Mouse (Mus musculus) cerebellum, adult 2 months (tissue): ENCODE data around the gene Mob2.

Experiments
- CTCF ChIP-seq: fragments of 200-500 bp; IDR thresholded peaks from 2 replicates; pipeline ENCODE4 v1.5.1; 2011; ENCODE audit warnings: low read depth, mild to moderate bottlenecking, control low read depth, low read length, moderate library complexity, borderline replicate concordance; ENCODE audit not compliant: insufficient read depth
- POLR2A ChIP-seq: fragments of 200-500 bp; IDR thresholded peaks from 2 replicates; pipeline ENCODE4 v1.6.1; 2011; ENCODE audit warnings: low read length, control low read depth, borderline replicate concordance; ENCODE audit not compliant: insufficient read depth

GRCm38 (mm10) chr7:141960926-141961325, 99.9 kb downstream of the Mob2 start:
- no peak for TF ChIP-seq CTCF
- no peak for TF ChIP-seq POLR2A
